Mouse (Mus musculus) heart, adult 2 months (tissue): ENCODE data around the gene Gm21897.

ENCODE experiments used
- CTCF ChIP-seq: fragments of 200-600 bp; IDR thresholded peaks from 2 replicates; pipeline ENCODE4 v1.8.1; 2022; ENCODE audit warnings: antibody characterized with exemption, mild to moderate bottlenecking, moderate library complexity
- EP300 ChIP-seq: fragments of 200-500 bp; IDR thresholded peaks from 2 replicates; pipeline ENCODE4 v1.6.1; 2011; ENCODE audit warnings: low read depth, low read length, control low read depth; ENCODE audit not compliant: insufficient read depth
- POLR2A ChIP-seq: fragments of 200-500 bp; IDR thresholded peaks from 2 replicates; pipeline ENCODE4 v1.6.1; 2011; ENCODE audit warnings: mild to moderate bottlenecking, low read depth, low read length, control low read depth; ENCODE audit not compliant: insufficient read depth

GRCm38 (mm10) chr16:15355339-15355738 lies 38.1 kb downstream of the Gm21897 start:
- no peak for TF ChIP-seq EP300
- no peak for TF ChIP-seq CTCF
- TF ChIP-seq POLR2A = no peak
